Mouse (Mus musculus) bone marrow, adult 2 months (tissue): ENCODE measurements around the gene Samd13.

Experiments
- CTCF ChIP-seq: fragments of 200-500 bp; IDR thresholded peaks from 2 replicates; pipeline ENCODE4 v1.5.1; 2011; ENCODE audit warnings: low read length, control low read depth; ENCODE audit not compliant: control insufficient read depth, insufficient read depth
- POLR2A ChIP-seq: fragments of 200-500 bp; IDR thresholded peaks from 2 replicates; pipeline ENCODE4 v1.6.1; 2011; ENCODE audit warnings: low read depth, mild to moderate bottlenecking, control low read depth, low read length, borderline replicate concordance; ENCODE audit not compliant: control insufficient read depth

DNA sequence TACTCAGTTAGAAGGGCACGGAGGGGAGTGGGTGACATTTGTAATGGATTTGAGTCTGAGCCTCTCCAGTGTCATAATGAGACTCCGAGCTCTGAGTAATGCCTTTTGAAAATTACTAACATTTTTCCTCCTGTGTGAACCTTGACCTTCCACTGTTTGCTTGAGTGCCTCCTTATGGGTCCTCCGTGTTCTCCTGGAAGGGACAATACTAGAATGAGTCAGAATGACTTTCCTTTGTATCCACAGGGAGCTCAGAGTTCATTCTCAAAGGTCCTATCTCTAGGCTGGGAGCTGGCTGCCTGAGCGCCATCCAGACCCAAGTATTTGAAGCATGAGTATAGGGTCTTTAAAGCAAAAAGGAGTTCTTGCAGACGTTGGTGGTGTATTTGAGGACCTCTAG, 32.9 kb upstream of the Samd13 start:
- TF ChIP-seq CTCF (no peak), POLR2A (no peak)
